Mouse (Mus musculus) urinary bladder, postnatal 4 days (tissue): ENCODE data around the gene Mrpl33.

Source experiments
- DNase-seq, 2 experiments: peaks; one replicate each; pipeline ENCODE4 v3.0.0; 2021 to 2022; ENCODE audit warnings: low spot score in 2 of 2

Gene Mrpl33

GRCm38 (mm10) chr5:31640542-31640941, 43.8 kb downstream of the Mrpl33 start:
- no peak for DNase-seq

- no peak for DNase-seq
Observed at GRCm38 (mm10) chr5:31642300-31642699, 45.6 kb downstream of the Mrpl33 start.

GRCm38 (mm10) chr5:31644272-31644671, 47.5 kb downstream of the Mrpl33 start:
- DNase-seq = no peak

GRCm38 (mm10) chr5:31644847-31645246, 48.1 kb downstream of the Mrpl33 start:
- DNase-seq = no peak

- DNase-seq = no peak
Observed at GRCm38 (mm10) chr5:31645798-31646197, 49.1 kb downstream of the Mrpl33 start.

GRCm38 (mm10) chr5:31646574-31646973, 49.8 kb downstream of the Mrpl33 start:
- DNase-seq = no peak

GRCm38 (mm10) chr5:31647327-31647726, 50.6 kb downstream of the Mrpl33 start:
- no peak for DNase-seq

- no peak for DNase-seq
Observed at GRCm38 (mm10) chr5:31650518-31651288, 54.0 kb downstream of the Mrpl33 start.

- no peak for DNase-seq
Observed at GRCm38 (mm10) chr5:31655688-31656190, 59.0 kb downstream of the Mrpl33 start.

- no peak for DNase-seq
Observed at GRCm38 (mm10) chr5:31666176-31666575, 69.4 kb downstream of the Mrpl33 start.

GRCm38 (mm10) chr5:31668325-31668968, 71.7 kb downstream of the Mrpl33 start:
- DNase-seq = no peak

- DNase-seq = no peak
Observed at GRCm38 (mm10) chr5:31669984-31670383, 73.2 kb downstream of the Mrpl33 start.

GRCm38 (mm10) chr5:31671137-31671536, 74.4 kb downstream of the Mrpl33 start:
- no peak for DNase-seq

- DNase-seq = no peak
Observed at GRCm38 (mm10) chr5:31673431-31673830, 76.7 kb downstream of the Mrpl33 start.

GRCm38 (mm10) chr5:31678000-31678399, 81.3 kb downstream of the Mrpl33 start:
- DNase-seq = no peak

- no peak for DNase-seq
Observed at GRCm38 (mm10) chr5:31680183-31680582, 83.4 kb downstream of the Mrpl33 start.

GRCm38 (mm10) chr5:31682305-31682704, 85.6 kb downstream of the Mrpl33 start:
- DNase-seq = no peak

GRCm38 (mm10) chr5:31686040-31686439, 89.3 kb downstream of the Mrpl33 start:
- no peak for DNase-seq

GRCm38 (mm10) chr5:31687972-31688371, 91.2 kb downstream of the Mrpl33 start:
- no peak for DNase-seq

- no peak for DNase-seq
Observed at GRCm38 (mm10) chr5:31693191-31693590, 96.5 kb downstream of the Mrpl33 start.

GRCm38 (mm10) chr5:31696971-31697643, 100.4 kb downstream of the Mrpl33 start, which contains the start of gene Rbks:
Rbks (minus strand) TSS chr5:31697627.
- no peak for DNase-seq

GRCm38 (mm10) chr5:31697644-31698296, 101.0 kb downstream of the Mrpl33 start, which contains the start of gene Babam2:
Babam2 (plus strand) TSS chr5:31697684.
- peak; percentile 90 for DNase-seq
